Mouse (Mus musculus) ES-CJ7 (cell line): Measurements from ENCODE around the gene Mrps5.
"Not testable (repeated sequence)": the region's sequence is repeated elsewhere in the genome, so short reads cannot be mapped to it uniquely, and the experiment has no call there.

Experiments
- DNase-seq: peaks from one replicate; pipeline ENCODE4 v3.0.0; 2011; ENCODE audit warnings: low read depth, low spot score

Gene Mrps5

DNA sequence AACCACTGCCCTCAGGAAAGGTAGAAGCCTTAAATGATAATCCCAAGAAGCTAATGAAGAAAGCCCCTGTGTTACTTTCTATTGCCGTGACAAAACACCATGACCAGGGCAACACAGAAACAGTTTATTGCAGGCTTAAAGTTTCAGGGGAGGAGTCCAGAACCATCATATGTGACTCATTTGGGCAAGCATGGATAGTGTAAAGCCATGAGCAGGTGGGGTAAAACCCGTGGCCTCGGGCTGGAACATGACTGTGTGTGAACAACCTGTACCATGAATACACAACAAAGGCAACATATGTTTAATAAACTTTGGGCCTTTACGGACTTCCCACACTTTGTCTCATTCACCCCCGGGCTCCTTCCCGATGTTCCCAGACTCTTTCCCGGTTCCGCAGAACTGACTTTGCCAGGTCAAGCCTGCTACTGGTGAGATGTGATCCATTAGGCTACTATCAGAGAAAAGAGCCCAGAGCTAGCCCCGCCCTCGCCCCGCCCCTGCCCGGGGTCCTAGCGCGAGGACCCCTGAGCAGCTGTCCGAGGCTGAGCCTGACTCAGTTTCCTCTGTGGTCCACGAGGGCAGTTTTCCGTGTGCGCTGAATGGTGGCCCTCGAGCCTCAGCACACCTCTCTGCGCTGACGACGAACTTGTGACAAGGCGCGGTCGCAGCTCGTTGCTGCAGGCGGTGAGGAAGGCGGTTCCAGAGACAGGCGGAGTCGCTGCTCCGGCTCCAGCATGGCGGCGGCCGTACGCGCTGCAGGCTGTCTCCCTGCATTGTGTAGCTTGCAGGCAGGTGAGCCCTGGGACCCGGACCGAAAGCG is at the start of gene Mrps5, which contains the start of gene Zfp661:
Mrps5 (plus strand) TSS at position 529 of the 820 bp plus-strand sequence.
Zfp661 (minus strand) TSS at position 401 of the 820 bp plus-strand sequence.
- peak; percentile 77 for DNase-seq

- no peak for DNase-seq
These were observed 49.5 kb upstream of the Mrps5 start for GRCm38 (mm10) chr2:127537548-127537947.

DNA sequence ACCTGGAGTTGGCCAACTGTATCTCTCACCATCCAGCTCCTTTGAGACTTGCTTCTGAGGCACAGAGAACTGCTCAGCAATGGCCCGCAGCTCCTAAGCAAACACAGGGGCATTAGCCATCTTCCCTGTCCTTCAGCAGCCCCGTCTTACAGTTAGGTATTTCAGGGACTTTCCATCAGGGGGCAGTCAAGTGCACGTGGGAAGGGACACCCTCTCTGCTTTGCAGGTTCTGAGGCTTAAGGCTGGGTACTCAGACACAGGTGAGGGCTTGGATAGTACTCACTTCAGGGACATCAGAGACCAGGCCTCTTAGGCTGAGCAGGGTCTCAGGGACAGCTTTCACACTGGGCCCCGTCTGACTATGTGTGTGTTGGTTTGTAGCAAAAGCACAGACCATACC is 47.5 kb upstream of the Mrps5 start:
- DNase-seq: peak; percentile 50

DNA sequence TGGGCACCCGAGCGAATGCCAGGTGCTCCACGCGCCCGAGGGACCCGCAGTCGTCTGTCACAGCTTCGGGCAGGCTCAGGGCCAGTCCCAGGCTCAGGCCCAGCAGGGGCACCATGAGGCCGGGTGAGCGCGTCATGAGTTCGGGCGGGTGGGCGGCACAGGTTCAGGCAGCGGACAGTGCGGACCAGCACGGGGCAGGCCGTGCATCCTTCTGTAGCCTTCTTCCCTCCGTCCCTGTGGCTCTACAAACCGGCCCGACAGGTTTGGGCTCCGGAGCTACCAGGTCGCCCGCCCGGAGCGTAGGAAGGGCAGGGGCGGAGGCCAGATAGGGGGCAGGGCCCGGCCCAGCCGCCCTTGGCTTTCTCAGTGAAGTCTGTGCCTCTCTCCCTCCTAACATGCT is 45.8 kb upstream of the Mrps5 start, which contains the start of gene Prom2:
Prom2 (minus strand) TSS at position 283 of the 400 bp plus-strand sequence.
- DNase-seq: no peak

GRCm38 (mm10) chr2:127541697-127542096 is 45.3 kb upstream of the Mrps5 start:
- DNase-seq: no peak

GRCm38 (mm10) chr2:127548342-127549074 is 38.5 kb upstream of the Mrps5 start:
- DNase-seq: no peak

GRCm38 (mm10) chr2:127549711-127550110 is 37.3 kb upstream of the Mrps5 start:
- DNase-seq: no peak

- no peak for DNase-seq
These were observed 36.6 kb upstream of the Mrps5 start for GRCm38 (mm10) chr2:127550446-127550845.

DNA sequence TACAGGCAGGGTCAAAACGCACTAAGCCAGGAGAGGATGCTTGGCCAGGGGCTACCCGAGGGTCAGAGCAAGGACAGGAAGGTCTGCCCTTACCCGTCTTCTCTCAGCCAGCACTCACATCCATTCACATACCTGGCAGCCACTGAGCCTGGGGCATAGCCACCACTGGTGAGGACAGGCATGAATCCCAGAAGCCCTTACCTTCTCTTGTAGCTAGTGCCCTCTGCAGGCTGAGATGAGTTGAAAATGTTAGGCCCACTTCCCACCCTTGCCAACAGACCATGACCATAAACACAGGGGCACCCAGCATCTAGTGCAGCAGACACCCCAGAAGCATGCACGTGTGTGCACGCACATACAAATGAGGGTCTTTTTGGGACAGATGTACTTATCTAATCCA is 35.9 kb upstream of the Mrps5 start:
- DNase-seq: peak; percentile 15

- peak; percentile 90 for DNase-seq
These were observed 27.7 kb upstream of the Mrps5 start for GRCm38 (mm10) chr2:127559070-127559966.

DNA sequence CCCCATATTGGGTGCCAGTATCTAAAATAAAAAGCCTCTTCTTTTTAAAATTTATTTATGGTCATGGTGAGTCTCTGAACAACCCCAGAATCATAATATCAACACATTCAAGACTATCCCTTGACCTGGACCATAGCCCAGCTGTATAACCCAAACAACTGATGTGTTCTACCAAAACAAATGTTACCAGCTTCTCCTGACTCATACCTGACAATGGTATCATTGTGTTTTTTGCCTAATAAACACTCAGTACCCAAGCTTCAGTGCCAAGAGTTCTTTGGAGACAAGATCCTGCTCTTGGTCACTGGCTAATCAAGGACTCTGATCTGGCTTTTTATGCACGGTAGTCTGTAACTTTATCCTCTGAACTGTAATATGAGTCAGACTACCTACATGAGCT is 13.7 kb upstream of the Mrps5 start:
- DNase-seq: no peak

DNA sequence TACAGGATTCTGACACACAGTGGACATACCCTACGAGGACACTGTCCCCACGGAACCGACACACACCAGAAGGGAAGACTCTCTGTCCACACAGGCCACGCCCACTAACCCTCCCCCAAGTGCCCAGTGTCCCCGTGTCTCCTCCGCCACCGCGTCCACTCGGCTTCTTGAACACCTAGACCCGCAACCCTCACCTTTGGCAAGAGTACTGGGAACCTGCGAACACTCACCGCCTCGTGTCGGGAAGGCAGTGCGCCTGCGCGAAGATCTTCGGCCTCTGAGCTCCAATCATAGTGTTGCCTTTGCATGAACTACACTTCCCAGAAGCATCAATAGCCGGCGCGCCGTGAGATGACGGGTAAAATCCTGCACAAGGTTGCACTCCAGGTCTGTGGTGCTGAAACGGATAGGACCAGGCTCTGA is 2.6 kb upstream of the Mrps5 start:
- peak; percentile 99 for DNase-seq

- no peak for DNase-seq
These were observed 457 bp downstream of the Mrps5 start for GRCm38 (mm10) chr2:127587514-127587844.

DNA sequence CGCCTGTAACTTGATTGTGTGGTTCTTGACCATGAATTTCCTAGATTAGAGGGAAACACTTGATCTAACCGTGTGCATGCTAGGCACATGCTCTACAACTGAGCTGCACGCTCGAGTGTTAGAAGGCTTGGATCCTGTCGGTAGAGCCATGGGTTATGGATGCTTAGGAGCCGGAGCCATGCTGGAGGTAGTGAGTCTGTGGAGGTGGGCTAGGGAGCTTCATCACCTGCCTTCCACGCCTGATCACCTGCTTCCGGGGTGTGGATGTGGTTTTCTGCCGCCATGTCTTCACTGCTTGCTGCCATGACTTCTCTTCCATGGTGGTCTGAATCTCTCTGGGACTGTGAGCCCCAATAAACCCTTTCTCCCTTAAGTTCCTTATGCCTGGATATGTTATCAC is 1.9 kb downstream of the Mrps5 start:
- no peak for DNase-seq

- DNase-seq: peak; percentile 75
These were observed 3.2 kb downstream of the Mrps5 start for GRCm38 (mm10) chr2:127590204-127590603.

DNA sequence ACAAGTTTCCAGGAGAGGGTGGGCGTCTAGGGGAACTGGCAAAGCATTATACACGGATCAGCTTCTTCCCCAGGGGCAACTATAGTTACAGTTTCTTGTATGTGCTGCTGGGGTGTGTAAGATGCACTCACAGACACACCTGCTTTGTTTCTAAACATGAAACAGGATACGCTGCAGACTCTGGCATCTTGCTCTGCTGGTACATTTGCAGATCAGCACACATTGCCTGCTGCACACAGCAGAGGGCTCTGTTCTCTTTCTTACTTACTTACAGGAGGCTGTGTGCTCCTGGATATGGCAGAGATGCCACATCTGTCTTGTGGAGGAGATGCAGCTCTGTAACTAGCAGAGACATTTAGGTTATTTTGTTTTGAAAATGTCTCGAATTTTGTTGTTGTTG is 3.8 kb downstream of the Mrps5 start:
- peak; percentile 50 for DNase-seq

GRCm38 (mm10) chr2:127603383-127603782 is 16.4 kb downstream of the Mrps5 start:
- not testable (repeated sequence) for DNase-seq

DNA sequence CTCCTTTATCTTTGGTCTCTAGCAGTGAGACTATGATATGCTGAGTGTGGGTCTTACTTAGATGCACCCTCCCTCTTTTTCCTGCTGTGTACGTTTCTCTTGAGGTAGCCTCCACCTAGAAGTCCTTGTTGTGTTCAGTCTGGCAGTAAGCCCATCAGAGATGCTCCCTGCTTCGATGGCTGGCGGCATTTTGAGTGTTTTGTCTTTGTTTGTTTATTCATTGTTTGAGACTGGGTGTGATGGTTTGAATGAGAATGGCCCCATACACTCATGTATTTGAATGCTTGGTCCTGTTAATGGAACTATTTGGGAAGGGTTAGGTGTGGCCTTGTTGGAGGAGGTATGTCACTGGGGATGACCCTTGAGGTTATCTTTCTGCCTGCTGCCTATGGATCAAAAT is 18.2 kb downstream of the Mrps5 start:
- DNase-seq: peak; percentile 92

- peak; percentile 63 for DNase-seq
These were observed 21.2 kb downstream of the Mrps5 start for GRCm38 (mm10) chr2:127608234-127608633.

DNA sequence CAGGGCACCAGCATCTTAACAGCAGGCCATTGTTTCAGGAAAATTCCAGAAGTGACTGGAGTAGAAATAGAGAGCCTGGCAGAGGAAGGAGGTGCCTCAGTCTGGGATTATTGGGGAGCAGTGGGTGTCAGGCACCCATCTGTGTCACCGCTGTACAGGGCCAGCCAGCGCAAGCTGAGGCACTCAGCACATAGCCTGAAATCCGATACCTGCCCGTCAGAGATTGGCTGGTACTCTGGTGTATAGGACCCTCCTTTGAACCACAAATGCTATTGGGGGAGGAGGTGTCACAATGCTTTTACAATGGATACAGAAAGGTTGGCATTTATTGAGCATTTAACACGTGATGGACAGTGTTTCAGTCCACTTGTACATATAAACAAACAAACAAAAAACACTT is 22.0 kb downstream of the Mrps5 start:
- DNase-seq: no peak

- DNase-seq: no peak
These were observed 24.4 kb downstream of the Mrps5 start for GRCm38 (mm10) chr2:127611386-127611785.

GRCm38 (mm10) chr2:127612288-127612687 is 25.3 kb downstream of the Mrps5 start:
- no peak for DNase-seq
